ENCODE assay signal across 16 mouse cellular contexts in genomic region chr8:122295389-122295788, GRCm38 (mm10). TPM values are rescaled to one million over a fixed set of nuclear protein-coding genes. Genes with fewer than 3 reads are reported as not detected.
A peak's percentile ranks its signal among the peaks of the same experiment; 100 is the strongest.
DNase-seq lines count a peak whose midpoint lies in the region; ATAC-seq and TF ChIP-seq lines count a peak whose summit lies in the region.
"Had no signal": no experiment of that assay in that cellular context is flagged by ENCODE, and none has a peak within 500 bp of the region (broad histone marks: within the 10 kb centered on the region; RNA-seq: fewer than 3 reads in every experiment).

No protein-coding gene starts in this region.

- H3K4me1 ChIP-seq in heart, embryonic 12.5 days (replicated peaks) = peaks cover 100% of the 10 kb centered on the region
- peaks cover 26% of the 10 kb centered on the region for H3K4me1 ChIP-seq in heart, adult 2 months (ENCODE audit: control insufficient read depth, insufficient read depth, low read length)
- peaks cover 23% of the 10 kb centered on the region for H3K4me1 ChIP-seq in lung, embryonic 14.5 days (ENCODE audit: insufficient read depth)
- H3K4me1 ChIP-seq in liver, embryonic 16.5 days (ENCODE audit: control insufficient read depth, low read depth, low read length) = peaks cover 100% of the 10 kb centered on the region

- no peaks in the 10 kb centered on the region for H3K27me3 ChIP-seq in heart, embryonic 12.5 days (replicated peaks)
- no peaks in the 10 kb centered on the region for H3K27me3 ChIP-seq in heart, adult 2 months (ENCODE audit: control insufficient read depth, insufficient read depth, low read length)
- H3K27me3 ChIP-seq in lung, embryonic 14.5 days (ENCODE audit: insufficient read depth, low read length) = no peaks in the 10 kb centered on the region
- no peaks in the 10 kb centered on the region for H3K27me3 ChIP-seq in liver, embryonic 16.5 days (ENCODE audit: control insufficient read depth, insufficient read depth, low read depth, low read length)

- intact Hi-C loops in heart, adult 2 months (cut with DNase I) = no loop called here

- no peak for DNase-seq in heart, adult 2 months
- no peak for DNase-seq in lung, embryonic 14.5 days
- no peak for DNase-seq in lung, postnatal 10 days
- peak; percentile 26 for DNase-seq in Muller cell, postnatal 12 days (ENCODE audit: inconsistent ontology term)
- no peak for DNase-seq in spleen, adult 12 weeks (ENCODE audit: low spot score)
- no peak for DNase-seq in layer of hippocampus, postnatal 14 days (ENCODE audit: low spot score in 2 of 2)
- DNase-seq: adrenal gland, adult 2 months; gastrocnemius, postnatal 25 days; lung, postnatal 36 days; right cerebral cortex, postnatal 14 days; thymus, postnatal 25 days had no signal

- TF ChIP-seq CTCF in heart, adult 2 months (IDR thresholded peaks at IDR 0.05) = no peak
- no peak for TF ChIP-seq CTCF in lung, embryonic 14.5 days (IDR thresholded peaks at IDR 0.05; ENCODE audit: low read depth)

- no peak for TF ChIP-seq EP300 in heart, adult 2 months (IDR thresholded peaks at IDR 0.05; ENCODE audit: insufficient read depth, low read depth, low read length)

- peaks cover 11% of the 10 kb centered on the region for H3K36me3 ChIP-seq in heart, embryonic 12.5 days
- H3K36me3 ChIP-seq in heart, adult 2 months (ENCODE audit: control insufficient read depth, insufficient read depth, low read length) = no peaks in the 10 kb centered on the region
- H3K36me3 ChIP-seq in lung, embryonic 14.5 days (ENCODE audit: insufficient read depth) = no peaks in the 10 kb centered on the region; the same call in 1 of the 2 replicates
- peaks cover 4% of the 10 kb centered on the region for H3K36me3 ChIP-seq in liver, embryonic 16.5 days (ENCODE audit: control insufficient read depth, insufficient read depth)

- WGBS in heart, embryonic 12.5 days = 33% methylated on average over 9 of the region's 9 CpGs
- WGBS in heart, adult 2 months = 46% methylated on average over 9 of the region's 9 CpGs
- 44% methylated on average over 9 of the region's 9 CpGs for WGBS in lung, embryonic 14.5 days
- 67% methylated on average over 9 of the region's 9 CpGs for whole genome bisulfite sequencing in liver, embryonic 16.5 days (ENCODE audit: insufficient replicate concordance)

- TF ChIP-seq POLR2A in heart, adult 2 months (IDR thresholded peaks at IDR 0.05; ENCODE audit: insufficient read depth, low read depth, low read length) = no peak

- no peak overlapping the region for H3K4me3 ChIP-seq in heart, embryonic 12.5 days
- no peak overlapping the region for H3K4me3 ChIP-seq in heart, adult 2 months
- H3K4me3 ChIP-seq in lung, embryonic 14.5 days (ENCODE audit: low read depth, low read length) = no peak overlapping the region
- no peak overlapping the region for H3K4me3 ChIP-seq in liver, embryonic 16.5 days (ENCODE audit: low read depth, low read length)
- H3K4me3 ChIP-seq: myocyte had no signal

- H3K79me2 ChIP-seq in heart, adult 2 months (replicated peaks; ENCODE audit: control insufficient read depth, insufficient read depth, low read length) = peaks cover 6% of the 10 kb centered on the region

- ATAC-seq in heart, embryonic 12.5 days (ENCODE audit: insufficient number of reproducible peaks, low FRiP score) = no peak
- no peak for ATAC-seq in lung, embryonic 14.5 days (ENCODE audit: insufficient read depth)
- ATAC-seq in liver, embryonic 16.5 days (ENCODE audit: low read depth) = no peak
- ATAC-seq: CD4-positive, CD25-positive, alpha-beta regulatory T cell, adult 4 months had no signal

- peak overlapping the region; percentile 44 for H3K4me2 ChIP-seq in heart, embryonic 12.5 days
- H3K4me2 ChIP-seq in lung, embryonic 14.5 days = no peak overlapping the region
- peak overlapping the region; percentile 64 for H3K4me2 ChIP-seq in liver, embryonic 16.5 days (ENCODE audit: low read depth, low read length)

- no peaks in the 10 kb centered on the region for H3K9me3 ChIP-seq in heart, embryonic 12.5 days (replicated peaks)
- no peaks in the 10 kb centered on the region for H3K9me3 ChIP-seq in lung, embryonic 14.5 days (ENCODE audit: low read depth, low read length)
- no peaks in the 10 kb centered on the region for H3K9me3 ChIP-seq in liver, embryonic 16.5 days (replicated peaks; ENCODE audit: control insufficient read depth, low read length)

- H3K27ac ChIP-seq in heart, embryonic 12.5 days (ENCODE audit: poor library complexity, severe bottlenecking) = peak overlapping the region; percentile 96
- H3K27ac ChIP-seq in heart, adult 2 months = no peak overlapping the region
- H3K27ac ChIP-seq in lung, embryonic 14.5 days (ENCODE audit: low read depth) = peak overlapping the region; percentile 54; the same call in 1 of the 2 replicates
- H3K27ac ChIP-seq in liver, embryonic 16.5 days (ENCODE audit: low read length) = peak overlapping the region; percentile 80
- H3K27ac ChIP-seq: kidney, postnatal 0 days had no signal

- peak overlapping the region; percentile 57 for H3K9ac ChIP-seq in heart, embryonic 12.5 days
- H3K9ac ChIP-seq in heart, adult 2 months (ENCODE audit: low read depth, low read length) = no peak overlapping the region
- no peak overlapping the region for H3K9ac ChIP-seq in lung, embryonic 14.5 days
- peak overlapping the region; percentile 17 for H3K9ac ChIP-seq in liver, embryonic 16.5 days (ENCODE audit: low read depth, low read length)

RNA-seq across cellular contexts. Expression of gene Zfpm1, which starts 13.4 kb away (rescaled TPM):
- 8.0 and 9.2 TPM in 2 replicates for polyA plus RNA-seq in heart, embryonic 12.5 days (2016; fragmentation: Nextera tagmentation; extraction: Ambion mirVana)
- total RNA-seq in heart, adult 2 months (2021) = 10 to 100 TPM; 21.2 to 24.6 TPM
- polyA plus RNA-seq in heart, adult 2 months (2012; rRNA removed) = 20.0 and 20.9 TPM in 2 replicates
- 2.7 and 2.9 TPM in 2 replicates for polyA plus RNA-seq in lung, embryonic 14.5 days (2014; fragmentation: Nextera tagmentation; extraction: Ambion mirVana)
- 6.8 and 8.1 TPM in 2 replicates for polyA plus RNA-seq in liver, embryonic 16.5 days (2015; fragmentation: Nextera tagmentation; extraction: Ambion mirVana)
- total RNA-seq in layer of hippocampus, postnatal 14 days (2021) = 10 to 100 TPM; 28.3 to 31.7 TPM

Comparison
In these comparisons a context has a peak if more than half of its experiments do, and no peak if none do; other contexts are left out.
1. H3K9ac ChIP-seq: peak in heart, embryonic 12.5 days (single experiment) and liver, embryonic 16.5 days (single experiment); none in heart, adult 2 months (single experiment) and lung, embryonic 14.5 days (single experiment).